Mouse (Mus musculus) A20 (cell line): ENCODE results near the gene Olfr868.

Experiments
- DNase-seq: peaks from one replicate; pipeline ENCODE4 v3.0.0-alpha.2; 2011; ENCODE audit warnings: low read depth, low spot score

Olfr868 gene

DNA sequence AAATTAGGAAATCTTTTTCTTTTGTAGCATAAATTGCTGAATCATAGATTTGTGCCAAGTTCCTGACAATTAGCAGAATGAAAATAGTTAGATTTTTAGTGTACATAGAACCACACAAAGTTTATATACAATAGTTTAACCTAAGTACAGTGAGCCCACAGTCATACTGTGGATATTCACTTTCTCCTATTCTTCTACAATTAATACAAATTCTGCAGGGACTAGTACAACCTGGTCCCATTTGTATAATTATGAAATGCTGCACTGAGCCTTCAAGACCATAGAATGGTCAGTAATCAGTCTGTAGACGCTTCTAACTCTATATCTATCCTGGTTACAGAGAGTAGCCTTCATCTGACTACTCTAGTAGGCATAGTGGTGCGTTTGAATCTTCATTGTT lies at the start of gene Olfr868:
Gene Olfr868, plus strand, starts transcription at position 301 of the 400 bp plus-strand sequence.
- DNase-seq, result no peak

DNA sequence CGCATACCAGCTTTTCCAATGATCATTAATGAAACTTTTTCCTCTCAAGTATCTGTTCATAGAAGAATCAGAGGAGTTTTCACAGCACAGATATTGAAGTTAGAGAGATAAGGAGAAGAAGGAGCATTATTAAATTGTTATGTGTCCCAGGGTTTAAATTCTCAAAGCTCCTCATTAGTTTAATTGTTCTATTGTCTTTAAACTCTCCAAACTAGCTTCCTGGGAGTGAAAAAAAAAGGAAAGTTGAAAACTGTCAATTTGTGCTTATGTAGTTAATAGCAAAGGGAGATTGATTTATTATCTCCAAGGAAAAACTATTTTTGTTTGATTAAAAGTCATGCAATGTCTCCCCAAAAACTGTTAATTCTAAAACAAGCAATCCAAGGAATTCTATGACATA lies 41.0 kb upstream of the Olfr868 start, which contains the start of gene Olfr867:
Gene Olfr867, minus strand, starts transcription at position 101 of the 400 bp plus-strand sequence.
- no peak for DNase-seq

DNA sequence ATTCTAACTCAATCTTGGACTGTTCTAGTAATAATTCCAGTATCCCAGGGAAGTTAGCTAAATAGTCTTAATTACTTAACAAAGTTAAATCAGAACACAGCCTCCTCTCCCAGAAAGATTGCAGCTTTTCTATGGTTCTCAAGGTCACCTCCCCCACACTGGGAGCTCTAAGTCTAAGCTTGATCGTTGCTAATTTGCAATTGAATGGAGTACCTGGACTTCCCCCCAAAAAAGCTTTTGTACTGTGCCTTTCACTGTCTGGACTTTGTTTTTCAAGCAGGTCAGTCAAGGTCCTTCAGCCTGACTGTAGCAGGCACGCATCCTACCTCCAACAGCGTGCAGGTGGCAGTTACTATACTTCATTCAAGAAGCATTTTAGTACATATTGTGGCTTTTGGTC lies 28.2 kb upstream of the Olfr868 start:
- no peak for DNase-seq

DNA sequence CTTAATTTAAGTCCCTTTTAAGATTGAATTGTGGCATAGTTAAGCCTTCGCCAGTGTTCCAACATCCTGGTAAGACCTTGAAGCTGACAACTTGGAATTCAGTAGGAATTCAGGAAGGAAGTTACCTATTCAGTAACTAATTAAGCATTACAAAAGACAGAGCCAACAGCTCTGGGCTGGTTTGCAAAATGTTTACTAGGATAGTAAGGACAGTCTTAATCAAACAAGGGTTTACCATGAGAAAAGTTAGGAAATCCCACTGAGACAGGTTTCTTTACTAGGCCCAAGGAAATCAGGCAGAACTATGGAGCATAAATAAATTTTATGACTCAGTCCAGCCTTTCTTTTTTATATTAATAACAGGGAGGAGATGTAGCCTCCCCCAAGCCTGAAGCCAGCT lies 27.1 kb upstream of the Olfr868 start:
- DNase-seq, result no peak

DNA sequence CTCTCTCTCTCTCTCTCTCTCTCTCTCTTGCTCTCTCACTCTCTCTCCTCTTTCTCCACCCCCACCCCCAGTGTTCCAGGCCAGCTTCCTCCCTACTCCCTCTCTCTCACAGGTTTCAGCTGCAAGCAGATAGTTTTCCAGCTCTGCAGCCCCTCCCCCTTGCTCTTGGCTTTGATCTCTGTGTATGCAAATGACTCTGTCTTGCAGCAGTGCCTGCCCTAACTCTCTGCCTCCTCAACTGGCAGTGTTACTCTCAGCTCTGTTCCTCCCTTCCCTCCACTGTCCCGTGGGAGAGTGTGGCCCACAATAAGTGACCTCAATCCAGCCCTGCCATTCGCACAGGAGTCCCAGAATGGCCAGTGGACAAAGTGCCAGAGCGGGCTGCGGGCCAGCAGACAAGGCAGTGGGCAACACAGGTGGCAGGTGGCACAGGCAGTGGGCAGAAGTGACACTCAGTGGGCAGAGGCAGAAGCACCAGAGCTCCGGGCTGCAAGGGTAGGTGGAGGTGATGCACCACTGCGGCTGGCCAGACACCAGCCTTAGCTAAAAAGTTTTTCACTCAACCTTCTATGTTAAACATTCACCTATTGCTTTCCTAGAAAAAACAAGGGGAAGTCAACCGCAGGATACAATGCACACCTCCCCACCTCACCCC lies 24.8 kb upstream of the Olfr868 start:
- peak; percentile 3 for DNase-seq

DNA sequence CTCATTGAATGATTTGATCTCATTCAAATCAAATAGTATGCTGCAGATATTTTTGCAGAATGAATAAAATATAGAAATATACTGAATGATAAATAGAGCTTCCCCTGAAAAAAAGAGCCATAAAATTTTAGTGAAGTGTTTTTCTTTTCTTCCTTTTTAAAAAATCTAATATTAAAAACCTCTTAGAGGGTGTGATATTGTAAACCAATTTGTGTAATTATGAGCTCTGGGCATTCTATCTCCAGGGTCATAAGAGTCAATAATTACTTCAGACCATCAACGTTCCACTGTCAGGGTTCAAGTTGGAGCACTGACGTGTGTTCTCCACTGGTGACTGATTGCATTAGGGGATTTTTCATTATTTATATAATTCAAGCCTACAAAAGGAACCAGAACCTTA lies 30.3 kb downstream of the Olfr868 start, which contains the start of gene Olfr869:
Gene Olfr869, plus strand, starts transcription at position 301 of the 400 bp plus-strand sequence.
- no peak for DNase-seq

DNA sequence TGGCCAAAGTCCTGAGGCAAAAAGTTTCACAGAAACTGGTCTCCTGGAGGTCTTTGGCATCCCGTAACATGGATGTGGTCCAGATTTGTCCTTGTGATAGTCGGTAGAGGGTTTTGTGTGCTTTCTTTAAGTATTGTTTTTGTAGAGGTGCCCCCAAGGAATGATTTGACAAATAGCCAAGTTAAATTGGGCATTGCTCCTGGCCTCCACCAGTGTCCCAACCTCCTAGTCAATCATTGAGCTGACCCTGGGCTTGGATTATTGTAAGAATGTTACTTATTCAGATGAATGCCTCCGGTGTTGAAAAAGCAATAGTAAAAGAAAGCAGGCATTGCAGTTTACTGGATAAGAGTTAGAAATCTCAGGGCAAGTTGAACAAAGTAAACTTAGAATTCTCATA lies 51.3 kb downstream of the Olfr868 start:
- DNase-seq, result no peak
